Mouse (Mus musculus): ENCODE data around the gene Mier2.

Mier2 gene

GRCm38 (mm10) chr10:79554330-79555237 is at the start of gene Mier2:
Mier2 (minus strand) TSS chr10:79555199.
- peak; percentile 47 to 76 for DNase-seq (ENCODE audit: low spot score in 2 of 2)

DNA sequence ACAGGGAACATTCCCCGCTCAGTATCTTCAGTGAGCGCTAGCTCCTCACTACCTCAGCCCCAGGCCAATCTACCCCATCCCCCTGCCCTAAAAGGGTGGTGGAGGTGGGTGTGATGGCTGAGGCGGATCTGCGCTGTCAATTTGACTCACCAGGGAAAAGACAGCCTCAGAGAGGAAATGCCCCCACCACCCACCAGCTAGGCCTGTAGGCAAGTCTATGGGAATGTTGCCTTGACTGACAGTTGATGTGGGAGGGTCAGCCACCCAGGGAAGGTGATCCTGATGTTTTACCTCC is 42.9 kb upstream of the Mier2 start:
- no peak for DNase-seq (ENCODE audit: low spot score in 2 of 2)

- DNase-seq (ENCODE audit: low spot score in 2 of 2) = no peak
Measured at GRCm38 (mm10) chr10:79597051-79597935, 42.3 kb upstream of the Mier2 start.

DNA sequence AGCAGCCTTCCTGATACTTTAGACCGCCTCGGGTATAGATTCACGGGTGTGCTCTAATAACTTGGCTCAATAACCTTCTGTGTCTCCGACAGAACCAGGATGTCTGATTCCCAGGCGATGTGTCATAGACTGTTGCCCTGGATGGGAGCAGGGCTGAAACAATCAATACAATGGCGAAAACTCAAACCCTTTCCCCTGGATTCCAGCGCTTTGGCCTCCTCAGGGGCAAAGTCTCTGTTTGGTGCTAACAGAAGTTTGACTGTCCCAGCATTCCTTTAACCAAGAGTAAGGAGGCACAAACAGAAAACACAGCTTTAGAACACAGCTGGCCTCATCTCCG is 40.6 kb upstream of the Mier2 start:
- DNase-seq (ENCODE audit: low spot score in 2 of 2) = no peak

GRCm38 (mm10) chr10:79594872-79595589 is 40.0 kb upstream of the Mier2 start:
- DNase-seq (ENCODE audit: low spot score in 2 of 2) = peak in 1 of 2 experiments; percentile 39

- no peak for DNase-seq (ENCODE audit: low spot score in 2 of 2)
Measured at GRCm38 (mm10) chr10:79594111-79594510, 39.1 kb upstream of the Mier2 start.

DNA sequence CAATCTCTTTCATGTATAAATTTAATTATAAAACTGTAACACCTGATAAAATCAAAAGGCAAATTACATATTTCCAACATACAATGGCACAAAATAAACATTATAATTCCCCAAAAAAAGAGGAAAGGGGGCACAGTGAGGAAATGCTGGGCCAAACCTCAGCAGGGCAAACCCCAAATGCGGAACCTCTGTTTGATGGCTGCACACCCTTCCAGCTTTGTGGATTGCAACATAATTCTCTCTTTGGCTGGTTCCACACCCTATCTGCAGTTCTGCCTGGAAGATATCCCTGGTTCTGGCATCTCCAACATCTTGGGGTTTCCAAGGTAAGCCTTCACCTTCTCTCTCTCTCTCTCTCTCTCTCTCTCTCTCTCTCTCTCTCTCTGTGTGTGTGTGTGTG is 35.7 kb upstream of the Mier2 start:
- DNase-seq (ENCODE audit: low spot score in 2 of 2) = no peak

DNA sequence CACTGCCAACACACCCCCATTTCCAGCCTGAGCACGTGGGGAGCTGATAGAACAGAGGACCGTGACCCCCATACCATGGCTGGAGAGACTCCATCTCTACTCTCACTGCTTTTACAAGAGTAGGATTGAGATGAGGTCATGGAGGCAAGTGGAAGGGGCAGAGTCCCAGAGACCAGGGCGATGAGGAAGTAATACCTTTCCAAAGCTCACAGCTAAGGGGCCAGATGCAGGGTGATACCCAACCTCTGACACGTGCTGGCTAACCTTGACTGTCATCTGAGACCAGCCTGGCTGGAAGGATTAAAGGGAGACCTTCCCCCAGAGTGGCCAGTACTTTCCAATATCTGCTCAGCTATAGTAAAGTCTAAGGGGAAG is 32.7 kb upstream of the Mier2 start:
- no peak for DNase-seq (ENCODE audit: low spot score in 2 of 2)

- no peak for DNase-seq (ENCODE audit: low spot score in 2 of 2)
Measured at GRCm38 (mm10) chr10:79587061-79587751, 32.2 kb upstream of the Mier2 start, which contains the start of gene Theg. Theg (minus strand) TSS chr10:79587331.

GRCm38 (mm10) chr10:79586243-79586642 is 31.2 kb upstream of the Mier2 start:
- DNase-seq (ENCODE audit: low spot score in 2 of 2) = no peak

GRCm38 (mm10) chr10:79585723-79586122 is 30.7 kb upstream of the Mier2 start:
- DNase-seq (ENCODE audit: low spot score in 2 of 2) = no peak

DNA sequence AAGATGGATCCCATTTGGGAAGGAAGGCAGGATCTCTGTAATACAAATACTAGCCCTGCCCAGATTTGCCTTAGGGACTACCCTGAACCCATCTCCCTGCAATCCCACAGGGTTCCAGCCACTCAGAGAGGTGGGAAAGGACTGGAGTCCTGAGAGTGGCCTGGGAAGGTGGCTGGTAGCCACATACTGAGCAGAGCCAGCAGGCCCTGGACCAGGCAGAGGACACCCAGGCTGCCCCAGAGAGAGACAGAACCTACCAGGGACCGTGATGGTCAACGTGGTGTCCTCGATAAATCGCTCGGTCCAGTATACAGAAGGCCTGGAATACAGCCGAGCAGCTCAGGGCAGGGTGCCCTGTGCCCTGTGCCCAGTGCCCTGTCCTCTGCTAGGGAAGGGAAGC is 30.1 kb upstream of the Mier2 start:
- no peak for DNase-seq (ENCODE audit: low spot score in 2 of 2)

DNA sequence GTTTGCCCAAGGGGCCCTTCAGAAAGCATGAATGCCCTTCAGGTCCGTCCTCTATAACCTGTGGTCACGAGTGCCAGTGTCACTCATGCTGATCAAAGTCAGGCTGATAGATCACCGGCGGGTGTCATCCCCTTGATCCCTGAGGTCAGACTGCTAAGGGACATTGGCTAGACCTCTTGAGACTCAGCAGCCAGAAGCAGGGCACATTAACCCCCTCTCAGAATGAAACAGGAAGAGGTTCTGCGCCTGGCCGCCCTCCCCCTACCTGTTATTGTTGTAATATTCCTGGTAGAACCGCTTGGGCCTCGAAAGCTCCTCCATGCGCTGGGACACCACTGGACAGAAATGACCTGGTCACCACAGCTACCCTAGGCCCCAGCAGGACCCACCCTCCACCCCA is 29.4 kb upstream of the Mier2 start:
- DNase-seq (ENCODE audit: low spot score in 2 of 2) = peak in 1 of 2 experiments; percentile 46

DNA sequence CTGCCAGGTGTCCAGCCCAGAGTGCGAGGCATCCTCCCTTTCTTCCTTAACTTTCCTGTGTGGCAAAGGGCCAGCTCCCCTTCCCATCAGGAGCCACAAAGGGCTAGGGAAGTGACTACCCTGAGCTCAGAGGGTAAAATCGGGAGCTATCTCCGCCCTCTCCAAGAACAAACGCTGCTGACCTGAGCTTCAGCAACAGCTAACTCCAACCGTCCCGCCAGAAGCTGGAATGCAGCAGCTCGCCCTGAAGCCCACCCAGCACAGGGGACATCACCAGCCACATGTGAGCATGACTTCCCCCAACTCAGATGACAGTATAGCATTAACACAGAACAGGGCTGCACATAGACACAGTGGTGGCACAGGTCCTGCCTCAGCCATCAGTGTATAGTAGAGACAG is 29.0 kb upstream of the Mier2 start:
- DNase-seq (ENCODE audit: low spot score in 2 of 2) = no peak

DNA sequence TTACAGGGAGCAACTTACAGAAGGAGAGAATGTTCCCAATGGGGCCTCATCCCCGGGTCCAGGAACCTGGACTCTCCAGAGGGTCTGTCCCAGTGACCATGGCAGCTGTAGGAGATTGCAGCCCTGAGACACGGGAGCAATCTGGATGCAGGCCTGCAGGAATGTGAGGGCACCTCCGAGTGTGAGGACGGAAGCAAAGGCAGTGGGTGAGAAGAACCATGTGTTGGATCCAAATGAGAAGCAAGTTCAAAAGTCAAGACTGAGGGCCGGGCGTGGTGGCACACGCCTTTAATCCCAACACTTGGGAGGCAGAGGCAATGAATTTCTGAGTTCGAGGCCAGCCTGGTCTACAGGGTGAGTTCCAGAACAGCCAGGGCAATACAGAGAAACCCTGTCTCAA is 26.5 kb upstream of the Mier2 start:
- no peak for DNase-seq (ENCODE audit: low spot score in 2 of 2)

GRCm38 (mm10) chr10:79580811-79581210 is 25.8 kb upstream of the Mier2 start:
- peak; percentile 45 to 78 for DNase-seq (ENCODE audit: low spot score in 2 of 2)

- no peak for DNase-seq (ENCODE audit: low spot score in 2 of 2)
Measured at GRCm38 (mm10) chr10:79580356-79580755, 25.4 kb upstream of the Mier2 start.

GRCm38 (mm10) chr10:79579781-79580180 is 24.8 kb upstream of the Mier2 start:
- no peak for DNase-seq (ENCODE audit: low spot score in 2 of 2)

GRCm38 (mm10) chr10:79578891-79579290 is 23.9 kb upstream of the Mier2 start:
- no peak for DNase-seq (ENCODE audit: low spot score in 2 of 2)

DNA sequence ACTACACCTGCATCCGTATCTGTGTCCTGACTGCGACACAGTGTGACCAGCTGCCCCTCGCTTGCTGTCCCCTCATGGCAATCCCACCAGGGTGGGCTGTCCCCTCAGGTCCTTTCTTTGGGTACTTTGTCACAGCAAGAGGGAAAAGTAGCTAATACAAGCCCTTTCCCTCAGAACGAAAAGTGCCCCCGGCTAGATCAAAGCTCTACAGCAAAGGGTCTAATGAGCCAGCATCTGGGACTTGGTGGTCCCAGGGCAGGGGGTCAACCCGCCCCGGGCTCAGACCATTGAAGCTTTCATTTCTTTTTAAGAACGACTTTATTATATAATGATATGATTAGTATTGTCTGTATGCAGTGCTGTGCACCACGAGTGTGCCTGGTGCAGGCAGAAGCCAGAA is 23.3 kb upstream of the Mier2 start:
- DNase-seq (ENCODE audit: low spot score in 2 of 2) = no peak

- no peak for DNase-seq (ENCODE audit: low spot score in 2 of 2)
Measured at GRCm38 (mm10) chr10:79577376-79577775, 22.4 kb upstream of the Mier2 start.

- DNase-seq (ENCODE audit: low spot score in 2 of 2) = no peak
Measured at GRCm38 (mm10) chr10:79575754-79576153, 20.8 kb upstream of the Mier2 start.
